Mouse (Mus musculus): Measurements from ENCODE around the gene Epo.

DNA sequence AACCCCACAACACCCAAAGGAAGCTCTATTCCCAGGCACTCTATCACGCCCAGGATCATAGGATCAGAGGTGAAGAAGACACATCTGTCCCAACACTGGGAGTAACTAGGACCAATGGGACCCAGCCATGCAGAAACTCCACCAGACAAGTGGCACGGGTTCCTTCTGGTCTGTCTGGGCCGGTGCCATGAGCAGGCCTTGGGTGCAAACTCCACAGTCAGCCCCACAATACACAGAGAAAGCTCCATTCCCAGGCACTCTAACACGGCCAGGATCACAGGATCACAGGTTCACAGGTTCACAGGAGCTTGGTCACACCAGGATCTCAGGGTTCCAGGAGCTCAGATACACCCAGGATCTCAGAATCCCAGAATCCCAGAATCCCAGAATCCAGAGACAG, 12.6 kb upstream of the Epo start:
- TF ChIP-seq CTCF (IDR thresholded peaks at IDR 0.05; ENCODE audit: control insufficient read depth, insufficient read depth, low read length) (no peak), POLR2A (IDR thresholded peaks at IDR 0.05; ENCODE audit: borderline replicate concordance, control insufficient read depth, low read depth, low read length) (no peak)
